Mouse (Mus musculus): ENCODE data around the gene Cdk14. TPM values are rescaled to one million over a fixed set of nuclear protein-coding genes. Genes with fewer than 3 reads are reported as not detected.
A peak's percentile ranks its signal among the peaks of the same experiment; 100 is the strongest.

The Cdk14 gene
- polyA plus RNA-seq, 1 experiment from 2014 or later: 43.8 TPM

DNA sequence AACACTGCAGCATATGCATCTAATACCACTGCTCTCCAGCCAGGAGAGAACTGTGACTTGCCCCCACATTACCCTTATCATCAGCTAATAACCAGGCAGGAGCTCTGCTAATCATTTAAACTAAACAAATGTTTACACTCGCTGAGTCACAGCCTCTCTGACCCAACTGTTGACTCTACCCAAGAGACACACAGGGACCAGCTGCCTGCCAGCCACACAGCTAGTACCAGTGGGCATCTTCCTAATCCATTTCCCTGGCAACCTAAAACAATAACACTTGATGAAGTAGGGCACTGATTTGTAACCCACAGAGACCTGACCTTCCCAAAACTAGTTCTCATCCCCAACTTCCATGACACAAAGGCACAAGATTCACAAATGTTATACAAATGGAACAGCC is 119.8 kb downstream of the Cdk14 start:
- Histone ChIP-seq H3K4me1 (no peaks in the 10 kb centered on the region), H3K27me3 (no peaks in the 10 kb centered on the region), H3K27ac (no peak overlapping the region), H3K9ac (no peak overlapping the region), H3K9me3 (replicated peaks) (no peaks in the 10 kb centered on the region), H3K4me2 (replicated peaks) (no peak overlapping the region), H3K4me3 (no peak overlapping the region), H3K36me3 (no peaks in the 10 kb centered on the region)
- ATAC-seq (ENCODE audit: low FRiP score): no peak
- WGBS: 69% methylated on average over 1 of the region's 1 CpGs

DNA sequence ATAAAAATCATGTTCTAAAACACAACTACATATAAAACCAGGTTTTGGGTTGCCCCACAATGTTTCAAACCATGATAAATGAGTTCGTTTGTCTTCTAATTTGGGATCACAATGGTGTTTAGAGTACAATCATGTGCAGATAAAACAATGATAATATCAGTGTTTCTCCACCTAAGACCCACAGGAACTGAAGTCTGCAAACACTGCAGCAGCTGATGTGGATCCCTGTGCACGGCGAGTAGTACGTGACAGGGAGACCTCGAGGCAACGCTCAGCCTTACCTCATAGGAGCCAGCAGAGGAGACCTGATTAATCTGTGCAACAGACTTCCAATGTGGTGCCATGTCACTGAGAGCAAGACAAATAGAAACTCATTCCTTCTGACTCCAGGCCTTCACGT is 122.9 kb downstream of the Cdk14 start:
- H3K27ac ChIP-seq: no peak overlapping the region
- no peaks in the 10 kb centered on the region for H3K4me1 ChIP-seq
- H3K9me3 ChIP-seq (replicated peaks): no peaks in the 10 kb centered on the region
- no peaks in the 10 kb centered on the region for H3K27me3 ChIP-seq
- WGBS: 82% methylated on average over 7 of the region's 7 CpGs
- no peak overlapping the region for H3K4me3 ChIP-seq
- no peaks in the 10 kb centered on the region for H3K36me3 ChIP-seq
- H3K9ac ChIP-seq: no peak overlapping the region
- no peak overlapping the region for H3K4me2 ChIP-seq (replicated peaks)
- no peak for ATAC-seq (ENCODE audit: low FRiP score)

DNA sequence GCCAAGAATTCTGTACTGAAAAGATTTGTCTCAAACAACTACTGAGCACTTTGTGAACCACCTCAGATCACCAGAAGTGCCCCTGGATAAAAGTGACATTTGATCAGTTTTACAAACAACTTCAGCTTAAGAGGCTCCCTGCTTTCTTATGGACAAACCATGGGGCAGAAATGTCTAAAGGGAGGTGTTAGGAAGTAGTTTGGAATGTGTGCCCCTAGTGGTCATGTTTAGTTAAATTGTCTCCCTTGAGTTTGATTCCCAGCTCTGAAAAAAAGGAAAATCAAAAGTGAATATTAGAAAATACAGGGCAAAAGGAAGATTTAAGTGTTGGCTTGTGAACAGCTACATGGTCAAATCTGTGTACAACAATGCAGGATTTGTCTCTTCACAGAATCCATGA is 123.3 kb downstream of the Cdk14 start:
- H3K27ac ChIP-seq: no peak overlapping the region
- no peak for ATAC-seq (ENCODE audit: low FRiP score)
- no peaks in the 10 kb centered on the region for H3K9me3 ChIP-seq (replicated peaks)
- no peaks in the 10 kb centered on the region for H3K27me3 ChIP-seq
- H3K9ac ChIP-seq: no peak overlapping the region
- H3K4me2 ChIP-seq (replicated peaks): no peak overlapping the region
- no peaks in the 10 kb centered on the region for H3K4me1 ChIP-seq
- H3K36me3 ChIP-seq: no peaks in the 10 kb centered on the region
- no peak overlapping the region for H3K4me3 ChIP-seq

DNA sequence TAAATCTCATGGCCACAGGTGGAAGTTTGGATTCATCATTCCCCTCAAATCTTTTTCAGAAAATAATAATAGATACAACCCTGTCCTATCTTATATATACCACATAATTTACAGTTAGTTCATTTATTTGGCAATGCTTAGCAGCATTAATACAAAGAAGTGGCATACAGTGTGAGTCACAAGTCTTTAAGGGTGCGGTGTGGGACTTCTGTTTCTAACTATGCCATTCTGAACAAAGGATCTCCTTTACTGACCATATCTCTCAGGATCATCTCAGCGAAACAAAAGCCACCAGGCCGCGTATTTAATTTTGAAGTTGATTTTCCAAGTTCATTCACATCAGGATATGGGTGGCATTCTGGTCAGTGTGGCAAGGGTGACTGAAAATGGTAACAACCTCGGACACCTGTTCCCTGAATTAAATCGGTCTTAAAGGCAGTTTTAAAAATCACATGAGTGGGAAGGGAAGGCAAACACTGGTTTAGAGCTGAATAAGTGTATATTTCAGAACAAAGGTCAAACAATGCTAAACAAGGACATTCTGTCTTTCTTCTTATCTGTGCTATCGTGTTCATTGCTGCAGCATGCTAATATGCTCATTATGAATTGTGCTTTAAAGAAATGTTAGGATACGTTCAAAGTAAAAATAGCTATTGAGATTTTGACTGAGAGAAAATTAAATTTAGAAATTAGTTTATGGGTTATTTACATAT is 127.1 kb downstream of the Cdk14 start:
- Histone ChIP-seq H3K9me3 (replicated peaks) (no peaks in the 10 kb centered on the region), H3K9ac (no peak overlapping the region), H3K4me1 (no peaks in the 10 kb centered on the region; the same call in 1 of the 2 replicates), H3K27ac (no peak overlapping the region), H3K27me3 (no peaks in the 10 kb centered on the region), H3K36me3 (no peaks in the 10 kb centered on the region), H3K4me2 (replicated peaks) (no peak overlapping the region), H3K4me3 (no peak overlapping the region)
- no peak for ATAC-seq (ENCODE audit: low FRiP score)
- WGBS: 77% methylated on average over 8 of the region's 8 CpGs

DNA sequence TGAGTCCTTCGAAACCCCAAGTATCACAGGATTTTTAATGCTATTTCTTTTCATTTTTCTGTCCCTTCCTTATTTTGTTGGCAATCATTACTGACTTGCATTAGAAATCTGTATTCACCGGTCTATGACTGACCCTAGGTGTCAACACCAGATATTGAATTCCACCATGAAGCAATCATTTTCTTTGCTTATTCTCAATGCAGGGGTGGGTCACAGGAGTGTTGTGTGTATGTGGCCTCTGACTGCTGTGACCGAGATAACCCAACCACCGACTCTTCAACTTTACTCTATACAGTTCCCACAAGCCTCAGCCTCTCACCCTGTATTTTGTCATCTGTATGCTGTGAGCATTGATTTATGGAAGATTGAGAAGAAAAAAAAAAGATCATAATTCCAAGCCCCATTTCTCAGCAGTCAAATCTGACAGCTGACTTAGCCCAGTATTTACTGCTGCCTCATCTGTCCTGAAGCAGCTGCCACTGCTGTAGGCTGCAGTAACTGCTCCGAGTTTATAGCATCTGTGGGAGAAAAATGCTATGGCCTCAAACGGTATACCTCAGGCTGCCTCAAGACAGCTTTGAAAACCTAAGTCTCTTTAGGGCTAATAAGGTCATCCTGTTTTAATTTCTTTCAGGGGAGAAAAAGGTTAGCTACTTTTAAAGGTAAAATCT is 128.7 kb downstream of the Cdk14 start:
- H3K4me1 ChIP-seq: no peaks in the 10 kb centered on the region; the same call in 1 of the 2 replicates
- H3K4me3 ChIP-seq: no peak overlapping the region
- no peaks in the 10 kb centered on the region for H3K27me3 ChIP-seq
- no peak for ATAC-seq (ENCODE audit: low FRiP score)
- no peaks in the 10 kb centered on the region for H3K9me3 ChIP-seq (replicated peaks)
- no peak overlapping the region for H3K4me2 ChIP-seq (replicated peaks)
- H3K36me3 ChIP-seq: no peaks in the 10 kb centered on the region
- no peak overlapping the region for H3K27ac ChIP-seq
- H3K9ac ChIP-seq: no peak overlapping the region
- WGBS: 80% methylated on average over 6 of the region's 6 CpGs

DNA sequence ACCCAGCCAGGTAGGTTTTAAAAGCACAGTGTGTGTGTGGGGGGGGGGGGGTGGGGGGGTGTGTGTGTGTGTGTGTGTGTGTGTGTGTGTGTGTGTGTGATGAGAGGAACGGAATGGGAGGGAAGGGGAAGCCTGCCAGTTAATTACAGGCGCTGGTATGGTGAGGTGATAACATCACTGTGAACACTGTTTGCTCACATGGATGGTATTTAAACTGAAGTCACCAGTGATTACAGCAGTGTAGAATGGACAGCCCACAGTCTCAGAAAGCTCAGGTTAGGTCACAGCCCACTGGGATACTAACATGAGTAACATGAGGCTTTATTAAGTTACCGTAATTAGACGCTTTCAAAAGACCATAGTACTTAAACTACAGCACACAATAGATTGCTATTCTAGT is 129.4 kb downstream of the Cdk14 start:
- no peaks in the 10 kb centered on the region for H3K27me3 ChIP-seq
- H3K4me2 ChIP-seq (replicated peaks): no peak overlapping the region
- H3K4me3 ChIP-seq: no peak overlapping the region
- no peak overlapping the region for H3K9ac ChIP-seq
- no peaks in the 10 kb centered on the region for H3K36me3 ChIP-seq
- ATAC-seq (ENCODE audit: low FRiP score): 0 out of 2 replicates have a peak, but pooled peaks have one; percentile 44
- no peaks in the 10 kb centered on the region for H3K9me3 ChIP-seq (replicated peaks)
- no peaks in the 10 kb centered on the region; the same call in 1 of the 2 replicates for H3K4me1 ChIP-seq
- no peak overlapping the region for H3K27ac ChIP-seq
- 86% methylated on average over 3 of the region's 4 CpGs for WGBS

DNA sequence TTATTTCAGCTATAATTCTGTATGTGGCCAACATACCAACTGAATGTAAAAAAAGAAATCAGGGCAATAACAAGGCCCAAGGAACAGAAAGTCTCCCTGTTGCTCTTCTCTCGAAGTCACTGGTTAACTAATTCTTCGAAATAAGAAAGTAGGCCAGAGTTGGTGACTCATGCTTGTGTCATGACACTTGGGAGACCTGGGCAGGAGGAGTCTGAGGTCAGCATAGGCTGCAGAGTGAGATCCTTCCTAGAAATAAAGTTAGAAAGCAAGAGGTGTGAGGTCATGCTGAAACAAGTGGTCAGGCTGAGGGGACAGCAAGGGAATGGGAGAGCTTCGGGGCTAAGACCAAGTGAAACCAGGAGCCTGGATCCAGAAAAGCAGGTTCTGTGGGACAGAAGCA is 134.2 kb downstream of the Cdk14 start:
- Histone ChIP-seq H3K27ac (no peak overlapping the region), H3K4me1 (no peaks in the 10 kb centered on the region), H3K27me3 (no peaks in the 10 kb centered on the region), H3K9ac (no peak overlapping the region), H3K9me3 (replicated peaks) (no peaks in the 10 kb centered on the region), H3K36me3 (no peaks in the 10 kb centered on the region), H3K4me2 (replicated peaks) (no peak overlapping the region), H3K4me3 (no peak overlapping the region)
- 90% methylated on average over 3 of the region's 3 CpGs for WGBS
- ATAC-seq (ENCODE audit: low FRiP score): no peak

DNA sequence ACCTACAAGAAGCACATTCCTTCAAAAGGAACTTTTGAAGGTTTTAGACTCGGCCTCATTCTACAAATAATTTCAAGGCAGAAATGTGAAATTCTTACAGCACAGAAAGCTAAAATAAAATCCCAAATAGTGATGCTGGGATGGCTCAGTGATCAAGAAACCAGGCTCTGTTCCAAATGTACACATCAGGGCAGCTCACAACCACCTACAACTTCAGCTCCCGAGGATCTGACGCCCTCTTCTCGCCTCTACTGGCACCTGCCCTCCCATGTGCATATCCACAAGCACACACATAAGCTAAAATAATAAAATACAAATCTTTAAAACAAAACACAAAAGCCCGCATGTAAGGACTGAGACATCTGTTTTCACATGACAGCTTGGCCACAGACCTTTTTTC is 135.6 kb downstream of the Cdk14 start:
- no peak for ATAC-seq (ENCODE audit: low FRiP score)
- Histone ChIP-seq H3K4me3 (no peak overlapping the region), H3K36me3 (no peaks in the 10 kb centered on the region), H3K27me3 (no peaks in the 10 kb centered on the region), H3K9me3 (replicated peaks) (no peaks in the 10 kb centered on the region), H3K27ac (no peak overlapping the region), H3K9ac (no peak overlapping the region), H3K4me2 (replicated peaks) (no peak overlapping the region), H3K4me1 (no peaks in the 10 kb centered on the region)
- WGBS: 95% methylated on average over 5 of the region's 5 CpGs

DNA sequence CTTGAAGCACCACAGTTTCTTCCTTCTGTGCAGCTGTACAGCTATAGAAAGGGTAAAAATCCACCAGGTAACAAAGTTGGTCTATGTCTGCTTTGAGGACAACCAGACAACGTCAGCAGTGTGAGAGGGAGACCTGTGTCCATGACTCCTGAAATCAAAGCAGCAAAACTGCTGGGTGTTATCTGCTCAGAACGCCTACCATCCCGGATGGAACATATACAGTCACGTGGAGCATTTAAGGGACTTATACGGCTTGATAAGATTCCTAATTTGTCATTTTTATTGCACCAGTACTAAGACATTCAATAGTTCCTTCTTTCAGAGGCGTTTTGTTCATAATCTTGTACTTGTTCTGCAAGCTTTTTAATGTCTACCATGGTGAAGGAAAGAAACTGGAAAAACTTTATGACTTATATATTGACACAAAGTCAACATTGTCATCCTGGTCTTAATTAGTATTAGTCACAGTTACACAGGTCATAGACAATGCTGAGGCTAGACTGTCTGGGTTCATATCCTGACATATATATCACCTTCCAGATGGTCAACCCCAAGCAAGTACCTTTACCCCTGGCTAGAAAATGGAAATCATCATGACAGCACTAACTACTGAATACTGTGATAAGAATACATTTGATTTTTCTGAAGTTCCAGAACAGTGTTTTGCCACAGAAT is 136.2 kb downstream of the Cdk14 start:
- no peak overlapping the region for H3K4me2 ChIP-seq (replicated peaks)
- no peak overlapping the region for H3K4me3 ChIP-seq
- no peak for ATAC-seq (ENCODE audit: low FRiP score)
- no peaks in the 10 kb centered on the region for H3K27me3 ChIP-seq
- 96% methylated on average over 6 of the region's 6 CpGs for WGBS
- no peaks in the 10 kb centered on the region for H3K36me3 ChIP-seq
- no peaks in the 10 kb centered on the region for H3K9me3 ChIP-seq (replicated peaks)
- no peaks in the 10 kb centered on the region for H3K4me1 ChIP-seq
- no peak overlapping the region for H3K27ac ChIP-seq
- H3K9ac ChIP-seq: no peak overlapping the region

DNA sequence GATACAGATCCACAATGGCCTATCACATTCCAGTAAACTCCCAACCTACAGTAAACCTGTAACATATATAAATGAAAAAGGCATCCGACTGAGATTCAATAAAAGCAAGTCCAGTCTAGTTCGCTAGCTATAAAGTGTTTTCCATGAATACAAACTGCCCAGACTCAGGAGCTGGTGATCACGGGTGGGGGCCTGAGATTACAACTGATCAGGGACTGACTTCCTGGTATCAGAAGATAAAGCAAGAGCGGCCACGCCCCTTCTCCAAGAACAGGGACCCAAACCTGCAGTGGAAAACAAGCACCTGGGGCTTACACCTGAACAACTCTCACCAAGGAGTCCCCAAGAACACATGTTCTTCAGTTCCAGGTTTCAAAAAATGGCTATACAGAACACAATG is 137.7 kb downstream of the Cdk14 start:
- no peaks in the 10 kb centered on the region for H3K27me3 ChIP-seq
- 92% methylated on average over 5 of the region's 5 CpGs for WGBS
- H3K9me3 ChIP-seq (replicated peaks): no peaks in the 10 kb centered on the region
- H3K4me2 ChIP-seq (replicated peaks): no peak overlapping the region
- no peak overlapping the region for H3K27ac ChIP-seq
- no peak for ATAC-seq (ENCODE audit: low FRiP score)
- H3K4me3 ChIP-seq: no peak overlapping the region
- no peaks in the 10 kb centered on the region for H3K4me1 ChIP-seq
- H3K36me3 ChIP-seq: no peaks in the 10 kb centered on the region
- H3K9ac ChIP-seq: no peak overlapping the region

DNA sequence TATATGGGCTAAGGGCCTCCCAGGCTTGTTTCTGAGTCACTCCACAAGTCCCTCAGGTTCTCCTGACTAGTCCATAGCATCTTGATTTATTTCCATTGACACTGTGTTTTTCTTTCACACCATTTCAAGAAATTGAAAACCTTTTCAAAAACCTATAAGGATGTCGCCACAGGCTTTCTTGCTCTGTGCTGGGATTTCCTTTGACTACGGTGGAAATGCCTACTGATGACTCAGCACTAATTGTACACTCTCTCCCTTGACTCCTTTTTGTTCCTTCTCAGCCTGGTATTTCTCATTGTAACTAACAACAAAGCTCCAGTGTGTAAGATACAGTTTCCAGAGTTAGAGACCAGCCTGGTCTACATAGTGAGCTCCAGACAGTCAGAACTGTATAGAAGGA is 144.8 kb downstream of the Cdk14 start:
- no peak overlapping the region for H3K4me2 ChIP-seq (replicated peaks)
- no peak overlapping the region for H3K4me3 ChIP-seq
- H3K27me3 ChIP-seq: no peaks in the 10 kb centered on the region
- no peak for ATAC-seq (ENCODE audit: low FRiP score)
- H3K9me3 ChIP-seq (replicated peaks): no peaks in the 10 kb centered on the region
- no peaks in the 10 kb centered on the region for H3K4me1 ChIP-seq
- H3K9ac ChIP-seq: no peak overlapping the region
- WGBS: 53% methylated on average over 2 of the region's 2 CpGs
- H3K27ac ChIP-seq: no peak overlapping the region
- H3K36me3 ChIP-seq: no peaks in the 10 kb centered on the region

DNA sequence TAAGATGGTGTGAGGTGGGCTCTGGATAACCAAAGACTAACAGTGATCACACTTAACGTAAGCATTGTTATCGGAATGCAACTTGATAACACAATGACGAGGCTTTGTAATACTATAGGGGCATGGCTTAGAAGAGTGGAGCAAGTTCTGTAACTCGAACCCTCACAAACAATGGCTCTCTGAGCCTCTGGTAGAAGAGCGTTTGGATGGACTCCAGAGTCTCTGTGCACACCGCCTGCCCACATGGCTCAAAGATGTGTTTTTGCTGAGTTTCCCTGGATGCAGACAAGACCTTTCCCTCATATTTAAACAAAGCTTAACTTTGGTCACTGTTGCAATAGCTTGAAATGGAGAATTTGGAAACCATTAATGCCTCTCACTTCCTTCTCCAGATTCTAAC is 145.8 kb downstream of the Cdk14 start:
- ATAC-seq (ENCODE audit: low FRiP score): no peak
- WGBS: 65% methylated on average over 6 of the region's 6 CpGs

DNA sequence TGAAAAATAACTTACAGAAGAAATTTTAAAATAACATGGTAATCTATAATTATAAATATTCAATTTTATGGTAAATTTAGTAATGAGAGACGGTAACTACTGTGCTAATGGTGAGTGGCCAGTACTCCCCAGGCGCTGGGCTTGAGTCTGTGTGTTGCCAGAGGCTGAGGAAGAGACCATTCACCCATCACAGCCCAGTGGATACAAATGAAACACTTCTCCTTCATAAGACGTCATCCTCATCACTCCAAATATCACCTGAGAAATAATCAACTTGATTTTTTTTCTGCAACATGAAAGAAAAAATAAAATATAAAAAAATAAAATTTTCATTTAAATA is 153.4 kb downstream of the Cdk14 start:
- WGBS: 84% methylated on average over 3 of the region's 3 CpGs
- Histone ChIP-seq H3K4me2 (replicated peaks) (no peak overlapping the region), H3K9ac (no peak overlapping the region), H3K9me3 (replicated peaks) (no peaks in the 10 kb centered on the region), H3K4me1 (peaks cover 19% of the 10 kb centered on the region), H3K27ac (no peak overlapping the region), H3K4me3 (no peak overlapping the region), H3K36me3 (no peaks in the 10 kb centered on the region), H3K27me3 (no peaks in the 10 kb centered on the region)
- ATAC-seq (ENCODE audit: low FRiP score): 0 out of 2 replicates have a peak, but pooled peaks have one; percentile 33

More for the DNA sequence above, 145.8 kb downstream of the Cdk14 start:
- no peak overlapping the region for H3K4me2 ChIP-seq (replicated peaks)
- H3K36me3 ChIP-seq: no peaks in the 10 kb centered on the region
- no peak overlapping the region for H3K9ac ChIP-seq
- no peaks in the 10 kb centered on the region for H3K27me3 ChIP-seq
- H3K9me3 ChIP-seq (replicated peaks): no peaks in the 10 kb centered on the region
- no peak overlapping the region for H3K4me3 ChIP-seq
- no peaks in the 10 kb centered on the region for H3K4me1 ChIP-seq
- no peak overlapping the region for H3K27ac ChIP-seq
